Mouse (Mus musculus) embryonic facial prominence, embryonic 14.5 days (tissue): ENCODE measurements at regions not wholly inside any gene's neighbourhood (a gene's known extent, or its start where the extent isn't known, plus 50 kb on each side); places are given as distances from the start of the nearest gene placed in this dataset.

Experiments used
- ATAC-seq: fragments of 200-750 bp; cut with Nextera tagmentation; 2 replicates; pipeline ENCODE4 v1.8.0; 2017; ENCODE audit warnings: low read depth, moderate number of reproducible peaks, moderate TSS enrichment
- DNase-seq: peaks from one replicate; pipeline ENCODE4 v3.0.0-alpha.2; 2015; ENCODE audit warnings: low spot score
- H3K27ac ChIP-seq: fragments of 300-500 bp; sonication (generic); replicated peaks from 2 replicates; pipeline ENCODE4 v1.5.1; 2014; ENCODE audit warnings: low read depth, mild to moderate bottlenecking, low read length, moderate library complexity
- H3K27me3 ChIP-seq: fragments of 300-500 bp; sonication (generic); replicated peaks from 2 replicates; pipeline ENCODE4 v1.6.1; 2014; ENCODE audit warnings: low read length; ENCODE audit not compliant: control insufficient read depth, insufficient read depth
- H3K36me3 ChIP-seq: fragments of 300-500 bp; sonication (generic); 2 replicates; pipeline ENCODE4 v1.6.1; 2014; ENCODE audit warnings: low read length, mixed read lengths; ENCODE audit not compliant: control insufficient read depth, insufficient read depth
- H3K4me1 ChIP-seq: fragments of 300-500 bp; sonication (generic); 2 replicates; pipeline ENCODE4 v1.6.1; 2014; ENCODE audit warnings: antibody characterized with exemption, low read length; ENCODE audit not compliant: control insufficient read depth, insufficient read depth
- H3K4me2 ChIP-seq: fragments of 300-500 bp; sonication (generic); 2 replicates; pipeline ENCODE4 v1.6.1; 2014; ENCODE audit warnings: low read depth, mild to moderate bottlenecking, low read length, moderate library complexity, mixed read lengths
- H3K4me3 ChIP-seq: fragments of 300-500 bp; sonication (generic); 2 replicates; pipeline ENCODE4 v1.5.1; 2014; ENCODE audit warnings: low read depth, mild to moderate bottlenecking, low read length
- H3K9ac ChIP-seq: fragments of 300-500 bp; sonication (generic); 2 replicates; pipeline ENCODE4 v1.6.1; 2014; ENCODE audit warnings: low read depth, mild to moderate bottlenecking, low read length, moderate library complexity, mixed read lengths
- H3K9me3 ChIP-seq: fragments of 300-500 bp; sonication (generic); 2 replicates; pipeline ENCODE4 v1.6.1; 2016; ENCODE audit warnings: low read length; ENCODE audit not compliant: control insufficient read depth
- WGBS: fragments of 180-500 bp; shearing (Covaris S2); extraction: QIAGEN DNeasy Blood & Tissue Kit; methylation state at CpG from one replicate; pipeline ENCODE4 v1.1.7; 2014; 5-methylcytosine and 5-hydroxymethylcytosine counted together

GRCm38 (mm10) chr10:17417394-17417793 lies 305.6 kb upstream of the Cited2 start:
- Histone ChIP-seq H3K36me3 (no peaks in the 10 kb centered on the region), H3K4me2 (no peak overlapping the region), H3K27me3 (no peaks in the 10 kb centered on the region; the same call in 1 of the 2 replicates), H3K4me1 (peaks cover 10% of the 10 kb centered on the region), H3K9me3 (no peaks in the 10 kb centered on the region), H3K9ac (no peak overlapping the region), H3K27ac (0 out of 2 replicates have a peak overlapping the region, but pooled peaks have one; percentile 24), H3K4me3 (no peak overlapping the region)
- 79% methylated on average over 1 of the region's 1 CpGs for WGBS
- no peak for ATAC-seq
- no peak for DNase-seq

DNA sequence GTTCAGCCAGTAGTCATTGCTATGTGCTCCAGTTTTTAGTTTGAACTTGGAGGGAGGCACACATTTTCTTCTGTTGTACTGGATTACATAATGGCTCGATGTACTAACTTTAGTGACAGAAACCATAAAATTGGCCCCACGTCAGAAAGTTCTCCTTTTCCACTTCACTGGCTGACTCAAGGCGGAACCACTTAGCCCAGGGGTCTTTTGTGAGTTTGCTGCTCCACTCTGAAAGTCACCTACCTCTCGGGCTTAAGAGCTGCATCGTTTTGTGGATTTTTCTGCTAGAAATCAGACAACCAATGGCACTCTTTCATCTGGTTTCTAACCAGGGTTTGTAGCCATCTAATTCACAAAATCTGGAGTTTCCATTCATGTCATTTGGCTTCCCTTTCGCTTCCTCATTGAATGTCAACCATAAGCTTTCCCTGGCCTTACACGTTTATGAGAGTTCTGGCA lies 304.8 kb upstream of the Cited2 start:
- no peak overlapping the region for H3K9ac ChIP-seq
- no peak overlapping the region for H3K4me2 ChIP-seq
- no peaks in the 10 kb centered on the region for H3K9me3 ChIP-seq
- peak overlapping the region; percentile 24; the same call in 1 of the 2 replicates for H3K27ac ChIP-seq
- no peaks in the 10 kb centered on the region; the same call in 1 of the 2 replicates for H3K27me3 ChIP-seq
- DNase-seq (peak; percentile 80), ATAC-seq (peak; percentile 30; the same call in 1 of the 2 replicates)
- peaks cover 10% of the 10 kb centered on the region for H3K4me1 ChIP-seq
- H3K4me3 ChIP-seq: no peak overlapping the region
- WGBS: 44% methylated on average over 7 of the region's 7 CpGs
- H3K36me3 ChIP-seq: no peaks in the 10 kb centered on the region

DNA sequence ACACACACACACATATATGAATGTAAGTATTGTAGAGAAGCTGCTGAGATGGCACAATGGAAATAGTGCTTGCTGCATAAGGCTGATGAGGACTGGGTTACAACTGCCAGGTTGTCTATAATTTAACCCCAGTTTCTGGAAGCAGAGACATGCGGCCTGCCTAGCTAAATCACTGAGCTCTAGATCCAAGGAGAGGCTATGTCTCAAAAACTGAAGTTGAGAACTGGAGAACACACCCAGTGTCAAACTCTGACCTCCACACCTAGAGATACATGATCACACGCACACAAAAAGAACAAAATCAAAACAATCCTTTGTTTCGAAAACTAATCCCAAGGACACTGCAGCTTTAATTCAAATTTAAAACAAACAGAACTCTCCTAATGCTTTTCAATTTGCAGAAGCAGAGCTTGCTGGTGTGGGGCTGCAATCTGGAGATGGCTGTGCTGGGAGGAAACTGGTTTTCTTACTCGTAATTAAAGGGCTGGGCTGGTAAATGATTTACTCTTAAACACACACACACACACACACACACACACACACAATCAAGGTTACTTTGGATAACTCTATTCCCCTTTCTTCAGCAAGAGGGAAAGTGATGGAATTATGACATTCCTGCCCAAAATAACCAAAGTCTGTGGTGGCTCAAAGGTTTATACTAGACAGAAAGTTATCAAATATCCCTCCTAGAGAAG lies 299.3 kb upstream of the Cited2 start:
- no peak for DNase-seq

GRCm38 (mm10) chr10:17426197-17426596 lies 296.8 kb upstream of the Cited2 start:
- Histone ChIP-seq H3K4me3 (no peak overlapping the region), H3K4me2 (no peak overlapping the region), H3K9me3 (no peaks in the 10 kb centered on the region), H3K9ac (no peak overlapping the region), H3K4me1 (no peaks in the 10 kb centered on the region), H3K27me3 (no peaks in the 10 kb centered on the region), H3K36me3 (no peaks in the 10 kb centered on the region), H3K27ac (no peak overlapping the region)
- ATAC-seq (no peak), DNase-seq (no peak)
- 62% methylated on average over 3 of the region's 3 CpGs for WGBS

More for the DNA sequence above, 299.3 kb upstream of the Cited2 start:
- WGBS: 48% methylated on average over 4 of the region's 4 CpGs
- Histone ChIP-seq H3K9me3 (no peaks in the 10 kb centered on the region), H3K4me1 (no peaks in the 10 kb centered on the region), H3K4me3 (no peak overlapping the region), H3K36me3 (no peaks in the 10 kb centered on the region), H3K9ac (no peak overlapping the region), H3K27ac (no peak overlapping the region), H3K4me2 (no peak overlapping the region), H3K27me3 (no peaks in the 10 kb centered on the region)
- ATAC-seq: no peak

- H3K4me1 ChIP-seq: no peaks in the 10 kb centered on the region
Measured at GRCm38 (mm10) chr10:17427316-17427715, 295.7 kb upstream of the Cited2 start.

GRCm38 (mm10) chr10:17428315-17428714 lies 294.7 kb upstream of the Cited2 start:
- Histone ChIP-seq H3K9me3 (no peaks in the 10 kb centered on the region), H3K36me3 (no peaks in the 10 kb centered on the region), H3K4me3 (no peak overlapping the region), H3K9ac (no peak overlapping the region), H3K27ac (no peak overlapping the region), H3K27me3 (no peaks in the 10 kb centered on the region), H3K4me1 (no peaks in the 10 kb centered on the region), H3K4me2 (no peak overlapping the region)
- 57% methylated on average over 3 of the region's 3 CpGs for WGBS
- peak; percentile 64 for DNase-seq
- no peak; the same call in 1 of the 2 replicates for ATAC-seq

More at GRCm38 (mm10) chr10:17427316-17427715, 295.7 kb upstream of the Cited2 start:
- Histone ChIP-seq H3K27ac (no peak overlapping the region), H3K4me3 (no peak overlapping the region), H3K27me3 (no peaks in the 10 kb centered on the region), H3K36me3 (no peaks in the 10 kb centered on the region), H3K9me3 (no peaks in the 10 kb centered on the region), H3K4me2 (no peak overlapping the region), H3K9ac (no peak overlapping the region)
- no peak for DNase-seq
- no peak for ATAC-seq

GRCm38 (mm10) chr10:17431068-17431467 lies 291.9 kb upstream of the Cited2 start:
- Histone ChIP-seq H3K27ac (no peak overlapping the region), H3K9me3 (no peaks in the 10 kb centered on the region), H3K4me2 (no peak overlapping the region), H3K4me3 (no peak overlapping the region), H3K4me1 (no peaks in the 10 kb centered on the region), H3K27me3 (no peaks in the 10 kb centered on the region), H3K9ac (no peak overlapping the region), H3K36me3 (no peaks in the 10 kb centered on the region)
- DNase-seq (no peak), ATAC-seq (no peak)
- WGBS: 81% methylated on average over 8 of the region's 8 CpGs

GRCm38 (mm10) chr10:17434098-17434497 lies 288.9 kb upstream of the Cited2 start:
- DNase-seq: no peak
- Histone ChIP-seq H3K9ac (no peak overlapping the region), H3K36me3 (no peaks in the 10 kb centered on the region), H3K4me3 (no peak overlapping the region), H3K4me1 (no peaks in the 10 kb centered on the region), H3K27ac (no peak overlapping the region), H3K27me3 (no peaks in the 10 kb centered on the region), H3K9me3 (no peaks in the 10 kb centered on the region), H3K4me2 (no peak overlapping the region)
- ATAC-seq: no peak
- WGBS: 82% methylated on average over 4 of the region's 4 CpGs

DNA sequence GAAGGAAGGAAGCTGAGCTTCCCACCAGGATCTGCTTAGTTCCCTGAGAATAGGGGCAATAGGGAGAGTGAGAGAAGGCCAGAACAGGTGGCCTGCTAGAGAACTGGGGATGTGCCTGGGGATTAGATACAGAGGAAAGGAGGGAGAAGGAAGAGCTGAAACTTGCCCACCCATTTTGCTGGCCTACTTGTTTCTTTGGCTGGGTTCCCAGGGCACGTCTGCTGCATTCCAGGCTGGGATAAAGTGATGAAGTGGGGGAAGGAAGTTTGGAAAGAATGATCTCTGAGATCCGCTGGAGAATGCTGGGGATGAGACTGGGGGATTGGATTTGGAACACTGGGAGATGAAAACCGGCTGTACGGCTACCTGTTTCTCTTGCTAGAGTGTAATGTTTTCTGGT lies 272.8 kb upstream of the Cited2 start:
- H3K27ac ChIP-seq: no peak overlapping the region
- H3K4me2 ChIP-seq: no peak overlapping the region
- H3K4me1 ChIP-seq: no peaks in the 10 kb centered on the region
- H3K9me3 ChIP-seq: no peaks in the 10 kb centered on the region
- 64% methylated on average over 4 of the region's 4 CpGs for WGBS
- peak; percentile 30 for DNase-seq
- H3K9ac ChIP-seq: no peak overlapping the region
- H3K36me3 ChIP-seq: no peaks in the 10 kb centered on the region
- ATAC-seq: no peak
- H3K4me3 ChIP-seq: no peak overlapping the region
- no peaks in the 10 kb centered on the region for H3K27me3 ChIP-seq
